Mouse (Mus musculus) heart, postnatal 10 days (tissue): ENCODE data around the gene Exoc6. TPM values are rescaled to one million over a fixed set of nuclear protein-coding genes. Genes with fewer than 3 reads are reported as not detected.
A peak's percentile ranks its signal among the peaks of the same experiment; 100 is the strongest.

Experiments
- DNase-seq, 2 experiments: peaks; one replicate each; pipeline ENCODE4 v3.0.0; 2021
- intact Hi-C: fragments of 180-260 bp; cut with DNase I; formaldehyde crosslinking; loops from one replicate; pipeline ENCODE4 v1.15.1; 2025
- total RNA-seq, 2 experiments: library from RNA; stranded (reverse); gene quantifications; 2 replicates each; pipeline ENCODE4 v1.2.3; 2021

Exoc6 gene
- total RNA-seq, 2 experiments from 2014 or later = 28.0 to 29.4 TPM

- DNase-seq = no peak
- intact Hi-C loops = no loop called here
Observed at GRCm38 (mm10) chr19:37669486-37669885, 119.3 kb downstream of the Exoc6 start.

GRCm38 (mm10) chr19:37673393-37673792 is 123.2 kb downstream of the Exoc6 start:
- intact Hi-C loops = no loop called here
- DNase-seq = no peak

GRCm38 (mm10) chr19:37685281-37685680 is 135.1 kb downstream of the Exoc6 start, which contains the start of gene Cyp26c1:
Gene Cyp26c1, plus strand, starts transcription at chr19:37685581.
- intact Hi-C loops = no loop called here
- no peak for DNase-seq

- intact Hi-C loops = no loop called here
- no peak for DNase-seq
Observed at GRCm38 (mm10) chr19:37686347-37686746, 136.1 kb downstream of the Exoc6 start.

- intact Hi-C loops = no loop called here
- DNase-seq = no peak
Observed at GRCm38 (mm10) chr19:37686941-37687850, 137.0 kb downstream of the Exoc6 start.

- intact Hi-C loops = no loop called here
Observed at GRCm38 (mm10) chr19:37689478-37689877, 139.3 kb downstream of the Exoc6 start.

GRCm38 (mm10) chr19:37690716-37691115 is 140.5 kb downstream of the Exoc6 start:
- DNase-seq = no peak
- intact Hi-C loops = no loop called here

More at GRCm38 (mm10) chr19:37689478-37689877, 139.3 kb downstream of the Exoc6 start:
- DNase-seq = no peak

- intact Hi-C loops = no loop called here
- DNase-seq = peak in 1 of 2 experiments; percentile 39
Observed at GRCm38 (mm10) chr19:37692879-37693278, 142.7 kb downstream of the Exoc6 start.

GRCm38 (mm10) chr19:37695146-37695545 is 144.9 kb downstream of the Exoc6 start:
- intact Hi-C loops = no loop called here

GRCm38 (mm10) chr19:37695762-37696602 is 145.8 kb downstream of the Exoc6 start:
- DNase-seq = no peak
- intact Hi-C loops = no loop called here

More at GRCm38 (mm10) chr19:37695146-37695545, 144.9 kb downstream of the Exoc6 start:
- no peak for DNase-seq

GRCm38 (mm10) chr19:37696603-37697334 is 146.6 kb downstream of the Exoc6 start:
- no peak for DNase-seq
- intact Hi-C loops = no loop called here

GRCm38 (mm10) chr19:37697335-37697636 is 147.1 kb downstream of the Exoc6 start:
- intact Hi-C loops = no loop called here
- DNase-seq = no peak

- intact Hi-C loops = no loop called here
- DNase-seq = no peak
Observed at GRCm38 (mm10) chr19:37697651-37698272, 147.5 kb downstream of the Exoc6 start, which contains the start of gene Cyp26a1. Gene Cyp26a1, plus strand, starts transcription at chr19:37697798.

GRCm38 (mm10) chr19:37698273-37699160 is 148.3 kb downstream of the Exoc6 start:
- DNase-seq = no peak
- intact Hi-C loops = no loop called here

- intact Hi-C loops = loop anchor here (5.0 to 10.0 kb wide), 3 partner anchors 87 to 345 kb away; partner anchors contain the start of gene Myof
- no peak for DNase-seq
Observed at GRCm38 (mm10) chr19:37699711-37700110, 149.5 kb downstream of the Exoc6 start.

- intact Hi-C loops = loop anchor here (5.0 to 10.0 kb wide), 3 partner anchors 90 to 342 kb away; partner anchors contain the start of gene Myof
- no peak for DNase-seq
Observed at GRCm38 (mm10) chr19:37702377-37703076, 152.3 kb downstream of the Exoc6 start.

- peak; percentile 71 to 84 for DNase-seq
- intact Hi-C loops = loop anchor here (1.0 to 10.0 kb wide), 5 partner anchors 92 to 341 kb away; partner anchors contain the start of gene Myof
Observed at GRCm38 (mm10) chr19:37703902-37704509, 153.8 kb downstream of the Exoc6 start.

- DNase-seq = no peak
- intact Hi-C loops = loop anchor here (10.0 kb wide), 1 partner anchor 339 kb away; the partner anchor contains the start of gene Myof
Observed at GRCm38 (mm10) chr19:37705722-37706121, 155.5 kb downstream of the Exoc6 start.
